Mouse (Mus musculus) lung, postnatal 14 days (tissue): ENCODE results near the gene Sec23b.

Experiments used
- DNase-seq: peaks from one replicate; pipeline ENCODE4 v3.0.0; 2021

Gene Sec23b

DNA sequence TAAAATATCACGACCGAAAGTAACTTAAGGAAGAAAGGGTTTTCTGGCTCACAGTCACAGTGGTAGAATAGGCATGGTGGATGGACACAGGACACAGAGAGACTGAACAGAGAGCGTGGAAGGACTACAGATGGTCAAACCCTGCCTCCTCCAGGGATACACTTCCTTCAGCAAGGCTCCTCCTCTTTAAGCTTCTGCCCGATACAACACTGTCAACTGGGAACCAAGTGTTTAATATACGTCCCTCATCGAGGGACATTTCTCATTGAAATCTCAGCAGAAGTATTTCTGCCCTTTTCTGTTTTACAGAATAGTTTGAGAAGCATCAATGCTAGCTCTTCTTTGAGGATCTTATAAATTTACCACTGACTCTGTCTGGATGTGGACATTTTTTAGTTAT, 57.9 kb downstream of the Sec23b start:
- no peak for DNase-seq

DNA sequence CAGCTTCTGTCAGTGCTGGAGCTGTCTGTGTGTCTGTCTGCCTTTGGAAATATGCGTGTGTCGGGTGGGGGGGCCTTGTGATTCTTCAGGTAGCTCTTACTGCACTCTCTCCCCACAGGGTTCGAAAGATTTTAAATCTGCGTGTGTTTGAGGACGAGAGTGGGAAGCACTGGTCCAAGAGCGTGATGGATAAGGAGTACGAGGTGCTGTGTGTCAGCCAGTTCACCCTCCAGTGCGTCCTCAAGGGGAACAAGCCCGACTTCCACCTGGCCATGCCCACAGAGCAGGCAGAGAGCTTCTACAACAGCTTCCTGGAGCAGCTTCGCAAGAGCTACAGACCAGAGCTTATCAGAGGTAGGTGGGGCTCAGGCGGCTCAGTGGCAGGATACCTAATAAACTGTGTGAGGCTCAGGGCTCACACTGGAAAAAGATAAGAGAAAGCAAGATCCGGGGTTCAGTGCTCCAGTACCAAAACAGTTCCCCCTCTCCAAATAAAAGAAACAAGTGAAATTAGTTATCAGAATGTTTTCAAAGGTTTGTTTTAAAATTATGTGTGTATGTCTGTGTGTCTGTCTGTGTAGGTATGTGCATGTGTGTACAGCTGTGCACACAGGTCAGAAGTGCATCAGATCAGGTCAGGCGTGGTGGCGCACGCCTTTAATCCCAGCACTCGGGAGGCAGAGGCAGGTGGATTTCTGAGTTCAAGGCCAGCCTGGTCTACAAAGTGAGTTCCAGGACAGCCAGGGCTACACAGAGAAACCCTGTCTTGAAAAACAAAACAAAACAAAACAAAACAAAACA, 61.2 kb downstream of the Sec23b start:
- no peak for DNase-seq

DNA sequence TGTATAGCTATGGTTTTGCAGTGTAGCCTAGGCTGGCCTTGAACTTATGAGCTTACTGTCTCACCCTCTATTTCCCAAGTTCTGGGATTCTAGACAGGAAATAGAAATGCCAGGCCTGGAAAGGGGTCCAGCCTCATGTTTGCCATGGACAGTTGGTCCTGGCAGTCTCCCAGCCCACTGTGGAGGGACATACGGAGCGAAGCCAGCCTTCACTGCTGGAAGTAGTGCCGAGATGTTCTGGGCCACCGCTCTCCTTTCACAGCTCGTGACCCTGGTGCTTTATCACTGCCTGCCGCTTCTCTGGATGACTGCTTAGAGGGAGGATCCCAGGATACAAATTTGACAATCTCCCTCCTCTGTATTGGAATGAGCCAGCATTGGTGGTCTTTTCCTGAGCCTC, 65.5 kb downstream of the Sec23b start:
- no peak for DNase-seq

DNA sequence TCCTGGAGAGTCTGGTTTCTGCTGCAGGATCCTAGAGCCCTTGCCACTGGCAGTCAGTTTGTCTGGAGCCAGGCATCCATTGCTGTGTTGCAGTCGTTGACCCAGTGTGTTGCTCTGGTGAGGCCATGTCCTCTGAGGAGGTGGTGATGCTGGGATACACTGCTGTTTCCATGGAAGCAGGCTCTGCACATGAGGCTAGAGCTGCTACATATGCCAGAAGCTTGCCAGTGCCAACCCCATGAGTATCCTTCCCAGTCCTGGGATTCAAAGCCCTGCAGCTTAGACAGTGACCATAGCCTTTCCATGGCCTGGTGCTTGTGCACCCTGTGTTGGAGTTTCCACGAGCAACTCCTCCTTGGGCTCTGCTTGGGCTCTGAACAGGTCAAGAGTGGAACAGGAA, 77.5 kb downstream of the Sec23b start:
- DNase-seq: no peak

DNA sequence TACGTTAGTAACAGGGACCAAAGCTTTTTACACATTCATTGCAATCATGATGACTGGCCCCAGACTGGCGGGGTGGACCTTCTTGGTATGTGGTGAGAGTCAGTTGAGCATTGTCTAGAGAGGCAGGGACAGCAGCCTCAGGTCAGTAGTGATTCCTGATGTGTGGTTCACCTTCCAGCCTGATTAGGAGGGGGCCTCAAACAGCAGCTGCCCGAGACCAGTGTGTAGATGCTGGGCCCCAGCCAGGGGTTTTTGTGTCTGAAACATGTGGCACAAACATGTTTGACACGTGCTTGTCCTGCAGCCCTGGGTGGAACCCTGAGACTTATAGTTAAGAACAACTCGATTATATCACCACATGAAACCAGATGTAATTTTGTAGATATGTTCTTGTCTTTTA, 78.2 kb downstream of the Sec23b start:
- DNase-seq: no peak

DNA sequence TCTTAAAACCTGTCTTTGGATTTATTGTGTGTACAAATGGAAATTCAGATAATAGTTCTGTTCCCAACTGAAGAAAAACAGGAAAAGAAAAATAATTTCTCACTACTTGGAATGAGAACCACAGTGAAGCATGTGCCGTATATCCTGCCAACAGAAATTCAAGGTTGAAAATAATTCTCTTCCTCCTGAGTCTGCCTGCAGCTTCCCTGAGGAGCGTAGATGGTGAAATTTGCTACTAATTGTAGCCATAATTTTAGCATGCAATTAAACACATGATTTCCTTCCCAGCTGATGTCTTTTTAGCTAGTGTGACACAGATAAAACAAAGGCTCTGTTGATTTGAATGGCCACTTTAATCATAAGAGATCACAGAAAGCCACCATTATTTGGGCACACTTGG, 78.7 kb downstream of the Sec23b start:
- no peak for DNase-seq

DNA sequence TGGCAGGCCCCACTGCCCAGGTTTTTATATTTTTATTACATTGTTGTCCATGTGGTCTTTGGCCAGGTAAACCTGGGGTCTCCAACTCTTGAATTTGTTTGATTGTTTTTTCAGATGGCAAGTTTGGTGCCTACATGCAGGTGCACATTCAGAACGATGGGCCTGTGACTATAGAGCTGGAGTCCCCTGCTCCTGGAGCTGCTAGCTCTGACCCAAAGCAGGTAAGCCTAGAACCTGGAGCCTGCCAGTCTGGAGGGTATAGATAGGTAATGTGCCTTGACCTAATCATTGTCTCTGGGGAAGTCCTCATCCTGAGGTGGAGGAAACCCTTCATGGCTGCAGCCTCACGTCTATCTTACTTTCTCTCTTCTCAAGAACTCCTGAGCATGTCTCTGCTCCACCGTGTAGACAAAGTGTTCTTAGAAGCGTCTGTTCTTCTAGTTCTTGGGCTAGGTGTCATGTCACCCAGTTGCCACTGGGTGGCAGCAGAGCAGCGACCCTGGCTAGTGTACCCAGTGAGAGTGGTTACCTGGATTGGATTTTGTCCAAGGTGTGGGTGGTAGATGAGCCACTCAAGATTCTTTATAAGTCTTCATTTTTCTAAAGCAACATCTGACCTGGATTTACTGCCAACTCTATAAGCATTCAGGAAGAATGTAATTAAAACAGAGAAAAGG, 79.8 kb downstream of the Sec23b start:
- peak; percentile 68 for DNase-seq

DNA sequence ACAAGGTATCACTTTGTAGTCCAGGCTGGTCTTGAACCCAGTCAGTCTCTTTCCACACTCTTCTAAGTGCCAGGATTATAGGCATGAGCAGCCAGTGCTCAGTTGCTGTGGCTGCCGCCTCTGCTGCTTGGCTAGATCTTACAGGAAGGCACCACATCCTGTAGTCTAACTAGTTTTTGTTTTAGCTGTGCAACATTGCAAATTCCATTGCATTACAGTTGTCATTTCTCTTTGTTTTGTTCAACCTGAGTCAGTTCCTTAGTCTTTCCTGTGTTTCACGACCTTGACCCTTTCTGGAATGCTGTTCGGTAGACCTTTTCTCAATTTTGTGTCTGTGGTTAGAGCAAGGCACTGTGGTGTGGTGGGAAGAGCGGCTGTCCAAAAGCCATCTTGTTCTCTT, 81.2 kb downstream of the Sec23b start:
- no peak for DNase-seq

DNA sequence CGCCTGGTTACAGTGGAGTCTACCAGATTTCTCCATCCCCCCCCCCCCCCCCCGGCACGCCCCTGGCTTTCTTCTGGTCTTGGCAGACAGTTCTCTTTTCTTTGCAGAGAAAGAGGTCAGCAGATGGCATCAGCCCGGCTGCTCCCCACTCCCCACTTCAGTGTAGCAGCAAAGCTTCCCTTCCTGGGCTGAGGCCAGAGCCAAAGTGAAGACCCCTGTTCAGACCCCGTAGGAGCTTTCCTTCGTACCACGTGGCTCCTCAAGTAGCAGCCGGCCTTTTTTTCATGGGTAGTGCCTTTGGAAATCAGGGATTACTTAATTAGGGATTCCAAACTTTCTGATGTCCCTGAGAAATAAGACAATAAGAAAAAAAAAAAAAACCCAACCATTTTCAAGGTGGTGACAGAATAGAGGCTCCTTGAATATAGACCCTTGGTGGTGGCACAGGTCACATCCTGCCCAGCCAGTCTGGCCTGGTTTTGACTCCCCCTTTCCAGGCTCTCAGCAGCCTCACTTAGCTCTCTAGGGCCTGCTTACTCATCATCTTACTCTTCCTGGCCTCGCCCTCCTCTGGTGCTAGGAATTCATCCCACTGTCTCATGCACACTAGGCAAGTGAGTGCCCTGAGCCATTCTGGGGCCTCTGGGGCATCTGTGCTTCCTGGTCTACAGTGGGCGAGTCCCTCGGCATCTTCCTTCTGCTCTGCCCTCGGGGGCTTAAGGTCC, 81.8 kb downstream of the Sec23b start:
- DNase-seq: no peak

DNA sequence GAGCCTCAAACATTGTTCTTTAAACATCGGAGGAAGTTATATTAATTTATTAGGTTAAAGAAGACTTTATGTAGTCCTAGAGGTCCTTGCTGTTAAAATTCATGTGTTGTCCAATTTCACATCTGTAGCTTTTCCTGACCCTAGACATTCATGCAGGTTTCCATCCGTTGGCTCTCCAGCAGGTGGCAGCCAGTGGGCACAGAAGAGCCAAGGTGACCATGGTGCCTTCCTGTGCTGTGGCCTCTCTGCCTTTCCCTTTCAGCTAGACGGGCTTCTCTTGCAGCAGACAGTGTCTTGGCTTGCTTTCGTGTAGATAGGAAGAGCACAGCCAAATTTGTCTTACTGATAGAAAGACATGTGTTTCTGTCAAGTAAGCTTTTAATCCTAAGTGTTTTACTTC, 82.7 kb downstream of the Sec23b start:
- peak; percentile 19 for DNase-seq

DNA sequence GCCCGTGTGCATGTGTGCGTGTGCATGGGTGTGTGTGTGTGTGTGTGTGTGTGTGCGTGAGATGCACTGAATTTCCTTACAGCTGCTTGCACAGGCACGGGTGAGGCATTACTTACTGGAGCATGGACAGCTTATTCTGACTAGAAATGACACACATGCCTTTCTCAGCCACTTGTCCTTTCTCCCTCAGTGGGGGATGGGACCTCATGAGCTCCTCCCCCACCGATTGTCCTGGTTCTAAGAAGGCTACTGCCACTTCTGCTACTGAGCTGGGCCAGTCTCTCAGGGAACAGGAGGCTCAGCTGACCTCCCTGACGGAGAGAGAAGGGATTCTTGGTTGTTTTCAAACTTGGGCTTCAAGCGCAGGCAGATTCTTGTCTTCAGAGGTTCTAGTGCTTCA, 84.1 kb downstream of the Sec23b start:
- DNase-seq: no peak
